Mouse (Mus musculus) neural tube, embryonic 11.5 days (tissue): ENCODE measurements around the gene Nbr1. TPM values are rescaled to one million over a fixed set of nuclear protein-coding genes. Genes with fewer than 3 reads are reported as not detected.
A peak's percentile ranks its signal among the peaks of the same experiment; 100 is the strongest.

Experiments used
- ATAC-seq: fragments of 200-750 bp; cut with Nextera tagmentation; 2 replicates; pipeline ENCODE4 v1.8.0; 2017; ENCODE audit warnings: moderate number of reproducible peaks, mild to moderate bottlenecking, moderate TSS enrichment, moderate library complexity; ENCODE audit not compliant: insufficient read depth, low FRiP score, low TSS enrichment
- DNase-seq: peaks from one replicate; pipeline ENCODE4 v3.0.0-alpha.2; 2015; ENCODE audit warnings: low spot score
- H3K27ac ChIP-seq: fragments of 300-500 bp; sonication (generic); 2 replicates; pipeline ENCODE4 v1.5.1; 2014; ENCODE audit warnings: low read depth, mild to moderate bottlenecking, low read length
- H3K27me3 ChIP-seq: fragments of 300-500 bp; sonication (generic); 2 replicates; pipeline ENCODE4 v1.6.1; 2014; ENCODE audit warnings: mild to moderate bottlenecking, low read length, mixed read lengths; ENCODE audit not compliant: control insufficient read depth, insufficient read depth
- H3K36me3 ChIP-seq: fragments of 300-500 bp; sonication (generic); 2 replicates; pipeline ENCODE4 v1.6.1; 2014; ENCODE audit warnings: mild to moderate bottlenecking, low read length, moderate library complexity, mixed read lengths; ENCODE audit not compliant: control insufficient read depth, insufficient read depth
- H3K4me1 ChIP-seq: fragments of 300-500 bp; sonication (generic); 2 replicates; pipeline ENCODE4 v1.6.1; 2014; ENCODE audit warnings: low read length, mixed read lengths; ENCODE audit not compliant: control insufficient read depth, insufficient read depth
- H3K4me2 ChIP-seq: fragments of 300-500 bp; sonication (generic); 2 replicates; pipeline ENCODE4 v1.6.1; 2014; ENCODE audit warnings: low read depth, mild to moderate bottlenecking, moderate library complexity
- H3K4me3 ChIP-seq: fragments of 300-500 bp; sonication (generic); 2 replicates; pipeline ENCODE4 v1.5.1; 2014; ENCODE audit warnings: low read depth, low read length
- H3K9ac ChIP-seq: fragments of 300-500 bp; sonication (generic); 2 replicates; pipeline ENCODE4 v1.6.1; 2014; ENCODE audit warnings: mild to moderate bottlenecking, low read length
- H3K9me3 ChIP-seq: fragments of 300-500 bp; sonication (generic); 2 replicates; pipeline ENCODE4 v1.6.1; 2016; ENCODE audit warnings: low read length; ENCODE audit not compliant: control insufficient read depth
- WGBS: fragments of 180-500 bp; shearing (Covaris S2); extraction: QIAGEN DNeasy Blood & Tissue Kit; methylation state at CpG from one replicate; pipeline ENCODE4 v1.1.7; 2014; 5-methylcytosine and 5-hydroxymethylcytosine counted together
- polyA plus RNA-seq: library from polyadenylated mRNA; unstranded; fragments of >200 nt; fragmentation: Nextera tagmentation; extraction: Ambion mirVana; gene quantifications from 2 replicates; pipeline ENCODE4 v1.2.1, GENCODE M21; 2014

Nbr1 gene
- polyA plus RNA-seq, 1 experiment from 2014 or later, result 99.1 TPM

DNA sequence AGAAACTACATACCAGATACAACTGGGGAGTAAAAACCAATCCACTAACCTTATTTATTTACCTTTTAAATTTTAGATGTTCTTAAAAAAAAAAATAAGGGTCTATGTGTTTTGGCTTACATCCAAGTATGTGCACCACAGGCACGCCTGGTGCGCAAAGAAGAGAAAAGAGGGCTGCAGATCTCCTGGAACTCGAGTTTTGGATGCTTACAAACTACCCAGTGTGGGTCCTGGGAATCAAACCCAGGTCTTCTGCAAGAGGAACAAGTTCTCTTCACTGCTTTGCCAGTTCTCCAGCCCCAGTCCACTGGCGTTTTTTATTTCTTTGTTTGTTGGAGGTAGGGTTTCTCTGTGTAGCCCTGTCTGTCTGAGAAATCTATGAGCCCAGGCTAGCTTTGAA is 25.3 kb upstream of the Nbr1 start:
- H3K36me3 ChIP-seq, result peaks cover 6% of the 10 kb centered on the region
- no peak overlapping the region for H3K9ac ChIP-seq
- no peaks in the 10 kb centered on the region for H3K9me3 ChIP-seq
- no peak overlapping the region for H3K4me2 ChIP-seq
- no peak for DNase-seq
- H3K4me1 ChIP-seq, result no peaks in the 10 kb centered on the region
- no peak overlapping the region for H3K27ac ChIP-seq
- no peak for ATAC-seq
- H3K27me3 ChIP-seq, result no peaks in the 10 kb centered on the region
- H3K4me3 ChIP-seq, result no peak overlapping the region
- WGBS, result 86% methylated on average over 4 of the region's 4 CpGs

- no peak for ATAC-seq
- 91% methylated on average over 9 of the region's 9 CpGs for WGBS
- Histone ChIP-seq H3K27me3 (no peaks in the 10 kb centered on the region), H3K9ac (no peak overlapping the region), H3K27ac (no peak overlapping the region), H3K36me3 (no peaks in the 10 kb centered on the region), H3K9me3 (no peaks in the 10 kb centered on the region), H3K4me1 (no peaks in the 10 kb centered on the region), H3K4me2 (no peak overlapping the region), H3K4me3 (no peak overlapping the region)
- no peak for DNase-seq
These were observed 8.4 kb upstream of the Nbr1 start for GRCm38 (mm10) chr11:101543533-101543932.

DNA sequence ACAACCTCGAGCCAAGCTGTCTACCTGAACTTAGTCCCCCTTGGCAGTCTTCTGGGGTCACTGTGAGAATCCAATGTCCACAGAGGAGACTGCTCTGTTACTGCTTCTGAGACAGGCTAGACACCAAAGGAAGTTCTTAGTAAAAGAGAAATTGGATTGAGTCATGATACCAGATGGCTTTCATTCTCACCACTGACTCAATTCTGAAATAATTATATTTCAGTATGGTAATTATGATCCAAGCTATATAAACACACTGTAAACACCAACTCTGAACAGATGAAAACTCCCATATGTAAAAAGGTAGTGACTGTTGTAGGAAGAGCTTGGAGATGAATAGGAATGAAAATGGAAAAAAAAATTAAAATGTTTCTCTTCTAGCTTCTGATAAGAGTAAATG is 7.8 kb upstream of the Nbr1 start:
- no peak for ATAC-seq
- H3K4me1 ChIP-seq, result no peaks in the 10 kb centered on the region
- WGBS, result 68% methylated on average over 1 of the region's 1 CpGs
- H3K27me3 ChIP-seq, result no peaks in the 10 kb centered on the region
- DNase-seq, result no peak
- H3K9me3 ChIP-seq, result no peaks in the 10 kb centered on the region
- no peaks in the 10 kb centered on the region for H3K36me3 ChIP-seq
- H3K4me3 ChIP-seq, result no peak overlapping the region
- no peak overlapping the region for H3K4me2 ChIP-seq
- no peak overlapping the region for H3K27ac ChIP-seq
- H3K9ac ChIP-seq, result no peak overlapping the region

- no peaks in the 10 kb centered on the region for H3K36me3 ChIP-seq
These were observed 3.4 kb upstream of the Nbr1 start for GRCm38 (mm10) chr11:101548526-101548925.

DNA sequence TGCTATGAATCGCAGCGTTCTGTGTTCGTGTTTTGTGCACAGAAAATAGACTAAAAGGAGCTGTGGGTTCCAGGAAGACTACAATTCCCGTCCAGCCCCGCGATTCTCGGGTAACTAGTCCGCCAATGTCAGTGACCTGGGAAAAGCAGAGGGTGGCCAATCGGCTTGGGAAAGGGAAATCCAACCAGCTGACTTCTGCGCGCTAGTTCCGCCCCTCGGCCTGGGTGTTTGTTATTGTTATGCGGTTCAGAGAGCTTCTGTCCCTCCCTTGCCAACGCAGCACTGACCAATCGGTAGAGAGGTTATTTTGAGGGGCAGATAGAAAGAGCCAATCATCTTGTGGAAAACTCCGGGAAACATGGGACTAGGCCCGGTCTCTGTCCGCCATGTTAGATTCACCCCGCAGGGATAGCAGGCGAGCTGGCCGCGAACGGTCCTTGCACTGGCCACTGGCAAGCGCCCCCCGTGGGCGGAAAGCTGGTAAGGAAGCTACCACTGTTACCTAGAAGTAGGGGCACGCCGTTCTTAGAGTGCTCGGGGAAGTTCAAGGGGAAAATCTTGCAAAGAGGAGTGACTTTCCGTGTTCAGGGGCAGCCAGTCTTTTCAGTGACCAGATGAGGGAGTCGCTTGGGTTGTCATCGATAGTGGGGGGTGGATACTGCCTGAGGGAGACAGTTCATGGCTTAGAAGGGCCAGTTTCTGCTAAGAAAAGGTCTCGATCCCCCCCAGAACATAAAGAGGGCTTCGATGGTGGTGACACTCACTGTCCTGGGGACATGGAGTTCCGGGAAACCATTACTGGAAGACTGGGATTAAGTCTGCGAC is 739 bp downstream of the Nbr1 start:
- Histone ChIP-seq H3K4me3 (peak overlapping the region; percentile 77), H3K9ac (peak overlapping the region; percentile 69), H3K4me1 (peaks cover 16% of the 10 kb centered on the region), H3K36me3 (no peaks in the 10 kb centered on the region), H3K27me3 (no peaks in the 10 kb centered on the region), H3K27ac (peak overlapping the region; percentile 91), H3K9me3 (no peaks in the 10 kb centered on the region), H3K4me2 (peak overlapping the region; percentile 76)
- 0% methylated on average over 37 of the region's 37 CpGs for WGBS
- DNase-seq (peak; percentile 96), ATAC-seq (peak; percentile 97)

More at GRCm38 (mm10) chr11:101548526-101548925, 3.4 kb upstream of the Nbr1 start:
- DNase-seq (no peak), ATAC-seq (no peak)
- no peak overlapping the region for H3K4me2 ChIP-seq
- no peak overlapping the region for H3K4me3 ChIP-seq
- H3K9me3 ChIP-seq, result no peaks in the 10 kb centered on the region
- H3K27ac ChIP-seq, result no peak overlapping the region
- H3K27me3 ChIP-seq, result no peaks in the 10 kb centered on the region
- H3K9ac ChIP-seq, result no peak overlapping the region
- peaks cover 9% of the 10 kb centered on the region for H3K4me1 ChIP-seq

DNA sequence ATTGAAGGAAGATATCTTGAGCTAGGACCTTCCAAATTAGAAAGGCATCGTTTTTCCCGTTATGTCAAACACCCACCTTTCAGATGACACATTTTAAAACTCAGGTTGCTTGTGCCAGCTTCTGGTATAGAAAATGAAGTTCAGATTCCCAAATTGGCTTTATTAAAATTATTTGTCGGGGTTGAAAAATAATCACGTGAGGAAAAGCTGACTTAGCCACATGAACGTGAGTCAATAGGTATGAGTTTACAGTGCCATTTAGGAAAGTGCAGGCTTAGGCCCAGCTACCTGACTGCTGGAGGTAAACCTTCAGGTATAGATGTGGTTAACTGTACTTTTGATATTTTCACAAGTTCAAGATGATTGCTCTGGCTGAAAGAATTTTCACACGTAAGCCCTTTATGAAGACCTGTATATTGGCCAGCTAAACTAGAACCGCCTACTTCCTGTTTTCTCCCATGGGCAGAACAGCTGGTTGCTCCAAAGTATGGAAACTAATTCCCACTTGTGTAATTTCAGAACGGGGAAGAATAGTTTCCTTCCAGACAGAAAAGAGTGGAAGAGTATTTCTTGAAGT is 1.5 kb downstream of the Nbr1 start:
- ATAC-seq (no peak), DNase-seq (no peak)
- Histone ChIP-seq H3K9me3 (no peaks in the 10 kb centered on the region), H3K9ac (peak overlapping the region; percentile 69), H3K27ac (peak overlapping the region; percentile 84), H3K4me3 (peak overlapping the region; percentile 77), H3K4me2 (peak overlapping the region; percentile 76), H3K36me3 (no peaks in the 10 kb centered on the region), H3K4me1 (peaks cover 16% of the 10 kb centered on the region), H3K27me3 (no peaks in the 10 kb centered on the region)
- 28% methylated on average over 8 of the region's 8 CpGs for WGBS

DNA sequence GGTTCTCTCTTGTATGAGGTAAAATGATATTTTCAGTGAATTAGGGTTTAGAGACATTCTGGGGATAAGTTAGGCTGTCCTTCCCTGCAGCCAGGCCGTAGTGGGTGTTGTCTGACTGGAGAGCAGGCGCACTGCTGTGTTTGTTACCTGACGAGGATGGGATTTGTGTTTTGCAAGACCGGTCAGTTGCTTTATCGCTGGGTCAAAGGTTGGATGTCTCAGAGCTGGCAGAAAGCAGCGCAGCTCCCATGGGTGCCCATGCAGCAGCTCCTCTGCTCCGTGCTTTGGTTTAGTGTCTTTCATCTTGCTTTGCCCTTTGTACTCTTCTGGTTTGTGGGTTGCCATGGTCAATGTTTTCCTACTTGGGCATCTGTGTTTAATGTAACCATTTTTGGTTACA is 4.6 kb downstream of the Nbr1 start:
- ATAC-seq (no peak), DNase-seq (no peak)
- Histone ChIP-seq H3K27me3 (no peaks in the 10 kb centered on the region), H3K27ac (no peak overlapping the region), H3K9ac (no peak overlapping the region), H3K36me3 (no peaks in the 10 kb centered on the region), H3K4me1 (peaks cover 10% of the 10 kb centered on the region; the same call in 1 of the 2 replicates), H3K4me2 (no peak overlapping the region), H3K4me3 (no peak overlapping the region), H3K9me3 (no peaks in the 10 kb centered on the region)
- 94% methylated on average over 7 of the region's 7 CpGs for WGBS

GRCm38 (mm10) chr11:101556954-101557353 is 5.0 kb downstream of the Nbr1 start:
- no peak overlapping the region for H3K4me3 ChIP-seq
- H3K27me3 ChIP-seq, result no peaks in the 10 kb centered on the region
- no peak overlapping the region for H3K27ac ChIP-seq
- DNase-seq (no peak), ATAC-seq (no peak)
- no peak overlapping the region for H3K4me2 ChIP-seq
- 94% methylated on average over 2 of the region's 2 CpGs for whole genome bisulfite sequencing
- peaks cover 10% of the 10 kb centered on the region; the same call in 1 of the 2 replicates for H3K4me1 ChIP-seq
- no peaks in the 10 kb centered on the region for H3K36me3 ChIP-seq
- no peak overlapping the region for H3K9ac ChIP-seq
- no peaks in the 10 kb centered on the region for H3K9me3 ChIP-seq

DNA sequence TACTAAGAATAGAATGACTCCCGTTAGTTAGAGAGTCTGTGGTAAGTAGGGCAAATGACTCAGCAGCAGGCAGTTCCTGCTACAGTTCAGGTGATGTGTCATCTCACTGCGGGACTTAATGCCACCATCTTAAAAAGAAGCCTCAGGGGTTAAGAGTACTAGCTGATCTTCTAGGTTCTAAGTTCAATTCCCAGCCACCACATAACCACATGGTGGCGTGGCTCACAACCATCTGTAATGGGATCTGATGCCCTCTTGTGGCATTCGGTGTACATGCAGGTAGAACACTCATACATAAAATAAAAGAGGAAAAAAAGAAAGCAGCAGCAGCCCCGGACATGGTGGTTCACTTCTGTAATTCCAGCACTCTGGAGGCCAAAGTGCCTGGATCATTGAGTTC is 10.4 kb downstream of the Nbr1 start:
- no peak overlapping the region for H3K27ac ChIP-seq
- H3K9me3 ChIP-seq, result no peaks in the 10 kb centered on the region
- DNase-seq (peak; percentile 55), ATAC-seq (no peak)
- no peaks in the 10 kb centered on the region for H3K27me3 ChIP-seq
- 48% methylated on average over 5 of the region's 5 CpGs for WGBS
- no peaks in the 10 kb centered on the region for H3K4me1 ChIP-seq
- H3K4me3 ChIP-seq, result no peak overlapping the region
- H3K36me3 ChIP-seq, result peaks cover 13% of the 10 kb centered on the region
- no peak overlapping the region for H3K4me2 ChIP-seq
- no peak overlapping the region for H3K9ac ChIP-seq
